Mouse (Mus musculus) bone marrow macrophage, adult 2 months (primary cell): ENCODE data around the gene Dmd.
"Not testable (repeated sequence)": the region's sequence is repeated elsewhere in the genome, so short reads cannot be mapped to it uniquely, and the experiment has no call there.

ENCODE experiments used
- CTCF ChIP-seq: IDR thresholded peaks from 2 replicates; pipeline ENCODE4 v1.5.1; 2012; ENCODE audit warnings: low read depth, mild to moderate bottlenecking, low read length, moderate library complexity
- POLR2A ChIP-seq: IDR thresholded peaks from 2 replicates; pipeline ENCODE4 v1.6.1; 2012; ENCODE audit warnings: mild to moderate bottlenecking, low read depth, low read length, borderline replicate concordance

GRCm38 (mm10) chrX:84062431-84062830, 1113.8 kb downstream of the Dmd start:
- not testable (repeated sequence) for TF ChIP-seq CTCF, POLR2A
